Mouse (Mus musculus) E14TG2a.4 (cell line): ENCODE measurements around the gene Sh3glb2.

Experiments
- CTCF ChIP-seq: conservative IDR thresholded peaks from 2 replicates; pipeline ENCODE4 v1.5.1; 2014; ENCODE audit warnings: low read length
- POU5F1 ChIP-seq: IDR thresholded peaks from 2 replicates; pipeline ENCODE4 v1.6.1; 2014; ENCODE audit warnings: low read length, borderline replicate concordance

DNA sequence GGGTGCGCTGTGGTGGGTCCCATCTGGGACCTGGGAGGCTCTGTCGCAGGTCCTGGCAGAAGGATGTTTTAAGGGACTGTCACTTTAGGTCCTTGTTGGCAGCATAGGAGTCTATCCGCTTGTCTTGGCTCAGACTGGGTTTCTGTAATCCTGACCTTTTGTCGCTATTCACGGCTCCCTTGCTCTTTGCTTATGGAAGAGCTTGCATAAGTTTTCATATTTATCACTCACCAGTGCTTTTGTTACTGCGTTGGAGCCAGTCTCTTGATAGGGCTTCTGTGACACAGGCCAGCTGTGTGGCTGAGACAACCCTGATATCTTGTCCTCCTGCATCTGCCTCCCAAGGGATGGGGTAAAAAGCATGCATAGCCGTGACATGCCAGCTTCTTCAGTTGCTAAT, 20.2 kb upstream of the Sh3glb2 start:
- TF ChIP-seq CTCF (no peak), POU5F1 (no peak)
